Mouse (Mus musculus) c-Kit-positive CD71-positive TER-119-positive erythroid progenitor cells, embryonic 14.5 days (primary cell): ENCODE results near the gene Zfp777.

Experiments used
- DNase-seq: peaks from one replicate; pipeline ENCODE4 v3.0.0-alpha.2; 2013; ENCODE audit warnings: low spot score

The Zfp777 gene

DNA sequence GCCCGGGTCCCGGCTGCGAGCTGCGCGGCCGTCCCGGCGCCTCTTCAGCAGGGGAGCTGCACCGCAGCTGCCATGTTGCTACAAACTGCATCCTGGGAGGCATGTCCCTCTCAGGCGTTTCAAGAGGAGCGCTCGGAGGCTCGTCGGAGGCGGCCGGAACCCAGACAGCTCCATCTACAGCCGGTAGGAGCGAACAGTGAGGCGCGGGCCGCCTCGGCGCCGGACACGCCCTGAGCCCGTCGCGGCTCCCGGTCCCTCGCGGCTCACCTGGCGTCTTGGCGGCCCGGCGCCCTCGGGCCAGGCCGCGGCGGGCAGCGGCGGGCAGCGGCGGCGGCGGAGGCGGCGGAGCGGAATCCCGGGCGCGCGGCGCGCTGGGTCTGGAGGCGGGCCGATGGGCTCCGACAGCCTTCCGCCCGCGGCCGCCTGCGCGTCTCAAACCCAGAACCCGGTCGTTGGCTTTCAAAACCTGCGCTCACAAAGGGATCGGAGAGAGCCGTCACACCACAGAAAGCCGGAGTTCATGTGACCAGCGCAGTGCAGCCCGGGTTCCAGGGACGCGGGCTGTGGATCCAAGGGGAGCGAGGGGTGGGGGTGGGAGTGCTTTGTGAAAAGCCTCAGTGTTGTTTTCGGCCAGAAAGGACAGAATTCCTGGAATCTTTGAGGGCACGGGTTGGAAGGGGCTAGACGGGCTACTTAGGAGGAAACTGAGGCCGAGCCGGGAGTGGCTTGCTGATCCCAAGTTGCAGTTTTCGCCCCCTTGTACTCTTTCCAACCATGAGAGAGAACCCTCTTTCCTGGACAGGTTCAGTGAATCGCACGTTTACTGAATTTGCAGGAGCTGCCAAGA is at the start of gene Zfp777:
Gene Zfp777, minus strand, starts transcription at position 486 of the 847 bp plus-strand sequence.
- peak; percentile 63 for DNase-seq

DNA sequence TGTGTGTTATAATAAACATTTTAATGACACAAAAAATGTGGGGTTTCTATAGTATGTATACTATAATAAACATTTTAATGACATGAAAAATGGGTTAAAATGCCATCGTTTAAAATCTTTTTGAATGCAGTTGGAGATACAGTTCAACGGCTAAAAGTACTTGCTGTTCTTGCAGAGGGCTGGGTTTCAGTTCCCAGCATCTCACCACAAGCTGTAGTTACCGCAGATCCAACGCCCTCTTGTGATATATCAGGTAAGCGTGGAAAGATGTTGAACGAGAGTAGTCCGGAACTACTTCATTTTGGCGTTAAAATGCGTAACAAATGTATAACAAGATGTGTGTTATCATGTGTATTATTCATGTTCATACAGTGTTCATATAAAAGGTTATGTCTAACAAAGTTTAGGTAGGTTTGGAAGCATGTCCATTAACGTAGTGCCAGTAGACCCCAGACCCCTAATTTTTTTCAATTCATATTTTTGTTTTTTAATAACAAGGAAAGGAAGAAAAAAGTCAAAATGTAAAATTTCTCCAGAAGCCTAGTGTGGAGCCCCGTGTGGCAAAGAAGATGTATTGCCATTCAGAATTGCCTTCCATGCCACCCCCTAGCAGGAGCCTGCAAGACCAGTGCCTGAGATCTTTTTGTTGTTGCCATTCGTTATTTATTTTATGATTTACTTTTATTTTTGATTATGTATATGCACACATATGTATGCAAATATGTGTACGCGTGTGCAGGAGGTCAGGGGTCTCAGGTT is 38.4 kb upstream of the Zfp777 start:
- DNase-seq: peak; percentile 43

DNA sequence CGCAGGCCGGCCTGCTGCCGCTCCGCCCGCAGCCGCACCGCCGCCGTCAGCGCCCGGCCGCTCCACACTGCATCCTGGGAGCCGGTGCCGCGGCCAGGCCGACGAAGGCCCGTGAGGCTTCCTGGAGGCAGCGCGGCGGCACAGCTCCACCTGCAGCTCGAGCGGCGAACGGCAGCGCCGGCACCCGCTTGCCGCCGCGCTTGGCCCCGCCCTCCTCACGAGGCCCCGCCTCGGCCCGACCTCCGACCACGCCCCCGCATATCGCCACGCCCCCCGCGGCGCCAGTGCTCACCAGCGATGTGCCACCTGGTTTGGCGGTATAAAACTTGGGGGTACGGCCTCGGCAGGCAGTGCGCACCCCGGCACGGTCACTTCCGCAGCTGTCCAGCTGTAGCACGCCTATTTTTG is 37.8 kb upstream of the Zfp777 start, which contains the start of gene Zfp746:
Gene Zfp746, minus strand, starts transcription at position 123 of the 408 bp plus-strand sequence.
- peak; percentile 81 for DNase-seq

GRCm38 (mm10) chr6:48085521-48086404 is 37.1 kb upstream of the Zfp777 start:
- DNase-seq: peak; percentile 40

DNA sequence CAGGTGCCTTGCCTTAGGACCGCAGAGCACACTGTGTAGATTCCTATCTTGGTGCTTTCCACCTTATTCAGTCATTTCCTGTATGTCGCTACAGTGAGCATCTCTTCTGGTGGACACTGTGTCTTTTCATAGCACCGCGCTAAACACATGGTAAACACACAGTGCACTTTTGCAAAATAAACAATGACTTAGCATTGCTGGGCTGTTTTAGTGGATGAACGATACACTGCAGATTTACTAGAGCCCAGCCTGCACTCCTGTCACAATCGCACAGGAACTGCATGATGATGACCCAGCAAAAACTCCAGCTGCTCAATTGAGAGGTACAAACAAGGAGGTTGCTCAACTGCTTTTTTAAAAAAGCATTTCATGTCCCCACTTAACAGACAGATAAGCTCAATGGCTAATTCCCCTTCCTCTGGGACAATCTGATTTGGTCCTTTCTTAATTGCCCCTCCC is 35.1 kb upstream of the Zfp777 start:
- DNase-seq: peak; percentile 8

GRCm38 (mm10) chr6:48081952-48082351 is 33.2 kb upstream of the Zfp777 start:
- DNase-seq: no peak

- DNase-seq: no peak
Observed at GRCm38 (mm10) chr6:48081021-48081420, 32.3 kb upstream of the Zfp777 start.

DNA sequence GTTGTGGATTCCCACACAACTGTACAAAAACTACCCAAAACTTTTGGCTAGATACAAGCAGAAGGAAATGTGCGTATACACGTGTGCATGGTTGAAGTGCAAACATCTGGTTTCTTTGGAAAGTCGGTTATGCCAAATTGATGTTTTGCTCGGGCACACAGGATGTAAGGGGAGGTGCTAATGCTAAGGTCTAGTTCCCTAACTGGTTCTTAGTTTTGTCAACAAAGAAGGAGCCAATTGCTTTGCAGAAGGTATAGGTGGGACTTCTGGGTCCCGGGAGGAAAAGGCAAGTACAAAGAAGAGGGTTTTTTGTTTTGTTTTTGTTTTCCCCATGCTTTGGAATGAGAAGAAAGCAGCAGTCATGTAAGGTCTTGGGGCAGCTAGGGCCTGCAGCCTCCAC is 24.6 kb upstream of the Zfp777 start:
- DNase-seq: no peak

GRCm38 (mm10) chr6:48067492-48067891 is 18.8 kb upstream of the Zfp777 start:
- DNase-seq: no peak

DNA sequence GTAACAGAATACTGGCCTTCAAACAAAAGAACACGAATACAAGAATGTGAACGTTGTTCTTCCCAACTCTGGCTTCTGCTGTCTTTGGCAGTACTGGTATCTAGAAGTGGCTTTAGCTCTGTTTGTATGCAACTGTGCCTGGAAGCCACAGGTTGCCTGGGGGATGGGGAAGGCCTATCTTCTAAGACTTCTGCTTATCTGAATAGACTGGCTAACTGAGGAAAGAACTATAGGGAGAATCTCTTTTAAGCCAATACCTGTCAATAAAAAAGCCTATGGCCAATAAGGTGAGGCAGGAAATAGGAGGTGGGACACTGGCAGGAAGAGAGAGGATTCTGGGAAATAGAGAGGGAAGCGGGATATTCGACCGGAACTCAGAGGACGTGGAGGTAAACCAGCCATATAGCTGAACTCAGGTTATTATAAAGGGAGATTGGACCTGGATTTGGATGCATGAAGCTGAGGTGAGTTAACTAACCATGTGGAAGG is 16.9 kb upstream of the Zfp777 start:
- no peak for DNase-seq

GRCm38 (mm10) chr6:48064451-48064850 is 15.7 kb upstream of the Zfp777 start:
- no peak for DNase-seq

- DNase-seq: no peak
Observed at GRCm38 (mm10) chr6:48063940-48064339, 15.2 kb upstream of the Zfp777 start.

GRCm38 (mm10) chr6:48060895-48061294 is 12.2 kb upstream of the Zfp777 start:
- DNase-seq: peak; percentile 55

DNA sequence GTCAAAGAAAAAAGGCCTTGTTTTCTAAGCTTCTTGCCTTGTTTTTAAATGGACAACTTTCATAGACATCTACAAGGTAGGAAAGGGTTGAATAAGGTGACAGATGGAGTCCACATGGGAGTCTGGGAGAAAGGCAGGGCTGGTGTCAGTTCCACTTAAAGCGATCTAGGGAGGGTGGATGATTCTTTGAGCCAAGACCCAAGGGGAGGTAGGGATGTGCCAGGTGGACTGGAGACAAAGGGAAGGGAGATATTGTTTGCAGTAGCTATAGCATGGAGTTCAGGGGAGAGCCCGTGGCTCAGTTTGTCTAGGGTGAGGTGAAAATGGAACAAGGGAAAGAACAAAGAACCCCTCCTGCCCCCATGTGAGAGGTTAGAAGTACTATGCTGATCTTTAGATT is 11.7 kb upstream of the Zfp777 start:
- no peak for DNase-seq

GRCm38 (mm10) chr6:48052136-48052535 is 3.4 kb upstream of the Zfp777 start:
- DNase-seq: no peak

DNA sequence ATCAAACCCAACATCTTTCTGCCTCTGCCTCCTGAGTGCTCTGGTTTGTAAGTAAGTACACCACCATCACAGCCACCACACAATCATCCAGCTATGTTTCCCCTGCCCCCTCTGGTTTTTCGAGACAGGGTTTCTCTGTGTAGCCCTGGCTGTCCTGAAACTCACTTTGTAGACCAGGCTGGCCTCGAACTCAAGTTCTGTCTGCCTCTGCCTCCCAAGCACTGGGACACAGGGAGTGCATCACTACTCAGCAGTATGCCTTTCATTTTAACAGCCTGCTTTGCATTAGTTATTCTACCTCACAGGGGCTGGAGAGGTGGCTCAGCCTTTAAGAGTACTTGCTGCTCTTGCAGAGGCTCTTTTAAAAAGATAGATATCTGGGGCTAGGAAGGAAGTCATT is 3.0 kb upstream of the Zfp777 start:
- no peak for DNase-seq

- DNase-seq: peak; percentile 14
Observed at GRCm38 (mm10) chr6:48049273-48050065, 758 bp upstream of the Zfp777 start.

GRCm38 (mm10) chr6:48047450-48048351 is 1.0 kb downstream of the Zfp777 start:
- peak; percentile 24 for DNase-seq

DNA sequence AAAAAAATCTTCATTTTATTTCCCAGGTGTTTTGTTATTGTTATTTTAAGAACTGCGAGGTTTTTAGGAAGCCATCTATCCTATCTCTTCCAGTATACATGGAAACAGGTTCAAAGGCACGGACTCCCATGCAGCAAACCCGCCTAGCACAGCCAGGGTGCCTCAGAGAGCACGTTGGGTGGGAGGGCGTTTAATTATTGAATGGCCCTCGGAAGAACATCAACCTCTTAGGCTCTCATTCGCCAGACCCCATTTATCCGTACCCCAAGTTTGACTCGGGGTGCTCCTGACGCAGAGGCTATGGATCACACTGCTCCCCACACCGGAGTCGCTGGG is 1.6 kb downstream of the Zfp777 start:
- DNase-seq: peak; percentile 22

GRCm38 (mm10) chr6:48032661-48033060 is 16.1 kb downstream of the Zfp777 start:
- no peak for DNase-seq
